15 mouse cellular contexts compared by ENCODE assay signal in the genomic region with DNA sequence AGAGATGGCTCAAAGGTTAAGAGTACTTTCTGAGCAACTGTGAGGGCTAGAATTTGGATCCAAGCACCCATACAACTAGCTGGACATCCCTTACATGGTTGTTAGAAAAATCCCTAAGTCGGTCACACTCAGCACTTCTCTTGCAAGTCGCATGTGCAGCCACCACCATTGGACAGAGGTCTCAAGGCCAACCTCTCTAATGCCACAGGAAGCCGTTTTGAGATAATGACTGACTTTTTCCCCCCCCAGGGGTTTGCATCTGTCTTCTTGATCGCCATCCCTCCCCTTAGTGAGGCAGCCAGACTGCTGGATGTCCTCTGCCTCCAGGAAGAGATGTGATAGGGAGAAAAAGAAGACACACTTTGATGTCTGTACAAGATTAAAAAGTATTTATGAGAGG. TPM values are rescaled to one million over a fixed set of nuclear protein-coding genes. Genes with fewer than 3 reads are reported as not detected.
DNase-seq lines count a peak whose midpoint lies in the region.
"Had no signal": no experiment of that assay in that cellular context is flagged by ENCODE, and none has a peak within 500 bp of the region (broad histone marks: within the 10 kb centered on the region; RNA-seq: fewer than 3 reads in every experiment).

No protein-coding gene starts in this region.

- peak; percentile 61 for DNase-seq in heart, adult 11 months
- no peak for DNase-seq in heart, postnatal 36 days
- DNase-seq: adrenal gland, adult 2 months; adrenal gland, adult 8-10 months; adrenal gland, postnatal 10 days; adrenal gland, postnatal 14 days; adrenal gland, postnatal 25 days; adrenal gland, postnatal 36 days; B cell, adult 2 months; cerebellum, adult 11 months; cerebellum, adult 11-12 months; cerebellum, adult 18-20 months; cerebellum, adult 2 months had no signal

- intact Hi-C loops in heart, postnatal 36 days (cut with DNase I), result no loop called here

RNA-seq across cellular contexts. Expression of gene Pkdcc, which starts 32.1 kb away (rescaled TPM):
- 10 to 100 TPM; 34.5 to 37.4 TPM for total RNA-seq in heart, postnatal 36 days (2021)
- total RNA-seq: G1E, MEL had no signal
